Mouse (Mus musculus) heart, postnatal 0 days (tissue): ENCODE data around the gene Ptpdc1. TPM values are rescaled to one million over a fixed set of nuclear protein-coding genes. Genes with fewer than 3 reads are reported as not detected.

Experiments
- ATAC-seq: fragments of 200-750 bp; cut with Nextera tagmentation; 2 replicates; pipeline ENCODE4 v1.8.0; 2017; ENCODE audit warnings: low read depth, moderate number of reproducible peaks, moderate library complexity; ENCODE audit not compliant: insufficient read depth
- DNase-seq: peaks from one replicate; pipeline ENCODE4 v3.0.0-alpha.2; 2016; ENCODE audit warnings: low spot score
- H3K27ac ChIP-seq: fragments of 300-500 bp; sonication (generic); 2 replicates; pipeline ENCODE4 v1.5.1; 2014; ENCODE audit warnings: low read depth, mild to moderate bottlenecking
- H3K27me3 ChIP-seq: fragments of 300-500 bp; sonication (generic); 2 replicates; pipeline ENCODE4 v1.6.1; 2014; ENCODE audit warnings: low read length, mixed read lengths; ENCODE audit not compliant: control insufficient read depth, insufficient read depth
- H3K36me3 ChIP-seq: fragments of 300-500 bp; sonication (generic); replicated peaks from 2 replicates; pipeline ENCODE4 v1.6.1; 2014; ENCODE audit warnings: low read length, mixed read lengths; ENCODE audit not compliant: control insufficient read depth, insufficient read depth
- H3K4me1 ChIP-seq: fragments of 300-500 bp; sonication (generic); 2 replicates; pipeline ENCODE4 v1.6.1; 2014; ENCODE audit warnings: antibody characterized with exemption; ENCODE audit not compliant: control insufficient read depth, insufficient read depth
- H3K4me2 ChIP-seq: fragments of 300-500 bp; sonication (generic); 2 replicates; pipeline ENCODE4 v1.6.1; 2014; ENCODE audit warnings: low read depth, mild to moderate bottlenecking, low read length, moderate library complexity
- H3K4me3 ChIP-seq: fragments of 300-500 bp; sonication (generic); 2 replicates; pipeline ENCODE4 v1.5.1; 2014; ENCODE audit warnings: low read depth, low read length
- H3K9ac ChIP-seq: fragments of 300-500 bp; sonication (generic); replicated peaks from 2 replicates; pipeline ENCODE4 v1.6.1; 2014; ENCODE audit warnings: low read depth, low read length, mixed read lengths
- H3K9me3 ChIP-seq: fragments of 300-500 bp; sonication (generic); replicated peaks from 2 replicates; pipeline ENCODE4 v1.6.1; 2016; ENCODE audit warnings: low read length; ENCODE audit not compliant: control insufficient read depth
- CTCF ChIP-seq: IDR thresholded peaks from 2 replicates; pipeline ENCODE4 v1.5.1; 2016; ENCODE audit warnings: antibody characterized with exemption, control low read depth, low read depth
- EP300 ChIP-seq: IDR thresholded peaks from 2 replicates; pipeline ENCODE4 v1.6.1; 2016; ENCODE audit warnings: antibody characterized with exemption, low read depth
- WGBS: fragments of 180-500 bp; shearing (Covaris S2); extraction: QIAGEN DNeasy Blood & Tissue Kit; methylation state at CpG from one replicate; pipeline ENCODE4 v1.1.7; 2014; 5-methylcytosine and 5-hydroxymethylcytosine counted together
- polyA plus RNA-seq: library from polyadenylated mRNA; unstranded; fragments of >200 nt; fragmentation: Nextera tagmentation; extraction: Ambion mirVana; gene quantifications from 2 replicates; pipeline ENCODE4 v1.2.1, GENCODE M21; 2015
- total RNA-seq: library from RNA; depleted of rRNA; stranded (reverse); fragments of >200 nt; gene quantifications from 2 replicates; pipeline ENCODE4 v1.2.3, GENCODE M21; 2014; ENCODE audit warnings: low replicate concordance

The Ptpdc1 gene
- total and polyA plus RNA-seq, 2 experiments from 2014 or later = 3.1 to 5.6 TPM

GRCm38 (mm10) chr13:48650615-48651014 lies 25.2 kb upstream of the Ptpdc1 start:
- Histone ChIP-seq H3K4me2 (no peak overlapping the region), H3K4me1 (no peaks in the 10 kb centered on the region), H3K9me3 (no peaks in the 10 kb centered on the region), H3K36me3 (no peaks in the 10 kb centered on the region), H3K4me3 (no peak overlapping the region), H3K9ac (no peak overlapping the region), H3K27me3 (peaks cover 26% of the 10 kb centered on the region), H3K27ac (no peak overlapping the region)
- TF ChIP-seq EP300 (no peak), CTCF (peak; percentile 61)
- no peak for ATAC-seq
- 0% methylated on average over 1 of the region's 1 CpGs for WGBS
- no peak for DNase-seq

- WGBS = 85% methylated on average over 4 of the region's 4 CpGs
- H3K4me3 ChIP-seq = no peak overlapping the region
- no peaks in the 10 kb centered on the region for H3K4me1 ChIP-seq
- H3K27ac ChIP-seq = no peak overlapping the region
- no peak for DNase-seq
- no peaks in the 10 kb centered on the region for H3K9me3 ChIP-seq
- H3K36me3 ChIP-seq = no peaks in the 10 kb centered on the region
- ATAC-seq = no peak
- no peak overlapping the region for H3K9ac ChIP-seq
- TF ChIP-seq EP300 = no peak
- TF ChIP-seq CTCF = no peak
- no peaks in the 10 kb centered on the region for H3K27me3 ChIP-seq
- no peak overlapping the region for H3K4me2 ChIP-seq
Observed at GRCm38 (mm10) chr13:48646696-48647095, 21.2 kb upstream of the Ptpdc1 start.

DNA sequence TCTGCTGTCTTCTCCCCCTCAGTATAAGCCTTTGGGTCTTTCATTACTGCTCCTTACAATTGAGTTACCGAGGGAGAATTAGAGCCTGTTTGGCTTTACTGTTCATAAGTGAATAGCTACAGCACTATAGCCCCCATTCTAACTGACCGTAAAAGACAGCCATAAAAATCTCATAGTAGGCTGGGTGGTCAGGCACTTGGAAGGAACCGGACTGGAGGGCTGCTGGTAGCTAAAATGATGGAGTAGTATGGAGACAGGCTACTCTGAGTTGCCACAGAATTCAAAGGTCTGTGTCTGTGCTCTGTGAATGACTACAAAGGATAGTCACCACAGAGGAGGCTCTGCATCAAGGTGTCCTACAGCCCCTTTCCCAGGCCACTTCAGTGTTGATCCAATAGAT lies 18.5 kb upstream of the Ptpdc1 start:
- DNase-seq (no peak), ATAC-seq (no peak)
- no peaks in the 10 kb centered on the region for H3K4me1 ChIP-seq
- no peak overlapping the region for H3K4me2 ChIP-seq
- WGBS = 85% methylated on average over 3 of the region's 3 CpGs
- no peak overlapping the region for H3K9ac ChIP-seq
- H3K36me3 ChIP-seq = no peaks in the 10 kb centered on the region
- H3K4me3 ChIP-seq = no peak overlapping the region
- H3K27me3 ChIP-seq = no peaks in the 10 kb centered on the region
- TF ChIP-seq EP300 (no peak), CTCF (no peak)
- H3K9me3 ChIP-seq = no peaks in the 10 kb centered on the region
- H3K27ac ChIP-seq = no peak overlapping the region

- DNase-seq (no peak), ATAC-seq (no peak)
- no peaks in the 10 kb centered on the region for H3K27me3 ChIP-seq
- no peak overlapping the region for H3K4me3 ChIP-seq
- no peak overlapping the region for H3K9ac ChIP-seq
- H3K27ac ChIP-seq = no peak overlapping the region
- H3K4me1 ChIP-seq = no peaks in the 10 kb centered on the region
- no peak for TF ChIP-seq EP300
- no peak for TF ChIP-seq CTCF
- no peak overlapping the region for H3K4me2 ChIP-seq
- WGBS = 78% methylated on average over 6 of the region's 6 CpGs
- H3K9me3 ChIP-seq = no peaks in the 10 kb centered on the region
- H3K36me3 ChIP-seq = no peaks in the 10 kb centered on the region
Observed at GRCm38 (mm10) chr13:48643072-48643471, 17.6 kb upstream of the Ptpdc1 start.

GRCm38 (mm10) chr13:48639570-48639969 lies 14.1 kb upstream of the Ptpdc1 start:
- H3K4me2 ChIP-seq = no peak overlapping the region
- H3K9me3 ChIP-seq = no peaks in the 10 kb centered on the region
- H3K27me3 ChIP-seq = no peaks in the 10 kb centered on the region
- DNase-seq (peak; percentile 80), ATAC-seq (0 out of 2 replicates have a peak, but pooled peaks have one; percentile 36)
- H3K4me3 ChIP-seq = no peak overlapping the region
- no peak overlapping the region for H3K27ac ChIP-seq
- peak; percentile 95 for TF ChIP-seq CTCF
- TF ChIP-seq EP300 = no peak
- no peaks in the 10 kb centered on the region for H3K4me1 ChIP-seq
- no peaks in the 10 kb centered on the region for H3K36me3 ChIP-seq
- H3K9ac ChIP-seq = no peak overlapping the region

DNA sequence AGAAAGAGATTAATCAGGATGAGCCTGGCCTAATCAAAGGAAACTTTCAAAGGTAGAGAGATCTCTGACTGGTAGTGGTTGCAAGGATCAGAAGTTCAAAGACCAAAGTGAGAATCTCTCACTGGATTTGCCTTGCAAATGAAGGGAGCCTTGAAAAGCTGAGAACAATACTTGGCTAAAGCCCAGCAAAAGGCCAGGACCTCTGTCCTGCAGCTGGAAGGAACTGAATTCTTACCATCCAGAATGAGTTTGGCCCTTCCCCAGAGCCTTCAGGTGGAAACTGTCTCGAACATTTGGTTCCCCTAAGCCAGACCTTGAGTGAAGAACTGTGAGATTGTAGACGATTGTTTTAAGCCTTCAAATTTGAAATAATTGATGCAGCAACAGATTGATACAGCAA lies 12.2 kb upstream of the Ptpdc1 start:
- ATAC-seq = no peak
- 44% methylated on average over 2 of the region's 2 CpGs for WGBS

More for the DNA sequence above, 12.2 kb upstream of the Ptpdc1 start:
- H3K4me3 ChIP-seq = no peak overlapping the region
- H3K9me3 ChIP-seq = no peaks in the 10 kb centered on the region
- H3K27me3 ChIP-seq = no peaks in the 10 kb centered on the region
- H3K4me2 ChIP-seq = no peak overlapping the region
- H3K4me1 ChIP-seq = no peaks in the 10 kb centered on the region
- no peak for DNase-seq
- H3K9ac ChIP-seq = no peak overlapping the region
- TF ChIP-seq CTCF = no peak
- TF ChIP-seq EP300 = no peak
- H3K27ac ChIP-seq = no peak overlapping the region
- no peaks in the 10 kb centered on the region for H3K36me3 ChIP-seq
